Mouse (Mus musculus) T-cell, adult 66 days (primary cell): ENCODE measurements around the gene Napepld. TPM values are rescaled to one million over a fixed set of nuclear protein-coding genes. Genes with fewer than 3 reads are reported as not detected.

Source experiments
- total RNA-seq, 2 experiments: library from RNA; stranded (reverse); gene quantifications; 3 replicates in 1 of 2; 4 replicates in 1 of 2; pipeline ENCODE4 v1.2.4; 2023

Gene Napepld
- total RNA-seq: 1 to 10 TPM; 2.4 to 2.6 TPM

DNA sequence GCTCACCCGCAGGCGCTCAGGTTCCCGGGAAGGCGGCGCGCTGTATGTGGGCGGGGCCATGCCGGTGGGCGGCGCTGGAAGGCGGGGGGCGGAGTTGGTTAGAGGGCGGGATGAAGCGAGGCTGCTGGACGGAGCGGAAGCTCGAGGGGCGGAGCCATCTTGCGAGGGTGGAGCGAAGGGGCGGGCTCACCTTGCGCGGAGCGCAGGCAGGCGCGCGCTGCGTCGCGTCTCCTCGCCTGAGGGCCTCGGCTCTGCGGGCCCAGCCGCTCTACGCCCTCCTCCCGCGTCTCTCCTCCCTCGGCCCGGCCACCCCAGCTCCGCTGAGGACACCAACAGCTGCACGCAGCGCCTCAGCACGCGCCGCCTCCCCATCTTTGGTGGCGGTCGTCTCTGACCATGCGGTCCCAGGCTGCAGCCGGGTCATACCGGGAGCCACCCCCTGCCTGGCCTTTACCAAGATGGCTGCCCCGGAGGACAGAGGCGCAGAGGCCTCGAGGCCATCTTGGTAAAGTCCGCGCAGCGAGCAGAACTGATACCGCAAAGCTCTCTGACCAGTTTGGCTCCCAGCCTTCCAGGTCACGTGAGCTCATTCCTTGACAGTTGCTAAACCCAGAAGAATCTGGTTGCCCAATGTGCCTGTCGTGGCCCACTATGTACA lies at the start of gene Napepld:
Napepld (minus strand) TSS at position 46 of the 658 bp plus-strand sequence.

DNA sequence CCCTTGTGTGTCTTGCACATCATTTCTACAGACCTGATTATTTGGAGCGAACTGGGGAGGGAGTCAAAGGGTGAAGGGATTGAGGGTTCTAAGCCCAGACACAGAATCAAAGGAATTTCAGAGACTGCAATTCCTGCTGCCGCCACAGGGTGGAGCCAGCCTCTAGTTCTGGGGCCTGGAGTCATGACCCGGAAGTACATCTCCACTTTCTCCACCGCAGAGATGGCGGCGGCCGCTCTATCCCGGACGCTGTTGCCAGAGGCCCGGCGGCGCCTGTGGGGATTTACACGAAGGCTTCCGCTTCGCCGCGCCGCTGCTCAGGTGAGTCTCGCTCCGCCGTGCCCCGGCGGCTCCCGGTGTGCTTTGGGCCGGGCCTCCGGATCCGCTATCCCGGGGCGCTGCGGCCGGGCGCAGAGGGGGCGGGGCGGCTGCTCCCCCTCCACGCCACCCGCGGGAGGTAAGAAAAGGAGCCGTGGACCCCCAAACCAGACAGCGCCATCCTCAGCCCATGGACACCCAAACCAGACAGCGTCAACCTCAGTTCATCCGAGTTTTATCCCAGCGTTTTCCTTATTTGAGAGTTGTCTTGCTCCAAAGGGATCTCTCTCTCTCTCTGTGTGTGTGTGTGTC lies 35.9 kb upstream of the Napepld start, which contains the start of gene Pmpcb:
Pmpcb (plus strand) TSS at position 186 of the 630 bp plus-strand sequence.

DNA sequence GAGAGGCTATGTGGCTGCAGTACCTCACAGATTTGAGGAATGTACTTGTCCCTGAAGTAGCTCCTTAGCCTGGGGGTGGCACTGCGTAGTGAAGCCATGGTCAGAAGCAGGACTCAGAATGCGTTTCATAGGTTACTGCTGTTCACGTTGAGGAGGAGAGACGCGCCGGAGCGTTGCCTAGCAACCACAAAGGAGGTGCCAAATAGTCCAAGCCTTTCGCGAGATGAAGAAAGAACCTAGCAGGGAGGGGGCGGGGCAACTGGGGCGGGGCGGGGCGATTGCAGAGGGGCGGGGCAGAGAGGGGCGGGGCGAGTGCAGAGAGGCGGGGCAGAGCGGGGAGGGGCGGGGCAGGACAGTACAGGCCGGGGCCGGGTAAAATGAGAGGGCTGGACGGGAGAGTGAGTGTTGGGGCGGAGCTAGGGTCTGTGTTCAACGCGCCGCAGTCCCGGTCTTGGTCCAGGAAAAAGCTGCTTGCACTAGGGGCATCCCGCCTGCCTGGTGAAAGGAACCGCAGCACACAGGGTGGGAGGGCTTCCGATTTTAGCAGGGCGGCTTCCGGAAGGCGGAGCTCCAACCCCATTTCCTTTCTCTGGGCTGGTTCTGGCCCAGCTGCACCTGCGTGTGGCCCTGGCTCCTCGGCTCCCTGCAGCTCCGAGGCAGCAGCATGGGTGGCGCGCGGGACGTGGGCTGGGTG lies 55.6 kb downstream of the Napepld start, which contains the start of the genes Fbxl13 and Armc10:
Fbxl13 (minus strand) TSS at position 196 of the 694 bp plus-strand sequence.
Armc10 (plus strand) TSS at position 375 of the 694 bp plus-strand sequence.

Other genes with a start within 250 kb of the Napepld start
- not detected for gene Lrrc17, start 157.8 kb downstream of the Napepld start, total RNA-seq
- gene Fbxl13, start 55.8 kb downstream of the Napepld start, total RNA-seq: under 1 TPM in 1 of 2 experiments, not detected in 1; 0.27 TPM
- gene Armc10, start 55.6 kb downstream of the Napepld start, total RNA-seq: 10 to 100 TPM; 35.9 to 37.5 TPM
- gene Pmpcb, start 35.7 kb upstream of the Napepld start, total RNA-seq: 10 to 100 TPM; 82.1 to 87.1 TPM
- gene Dnajc2, start 83.9 kb upstream of the Napepld start, total RNA-seq: 10 to 100 TPM; 65.6 to 70.1 TPM
- 10 to 100 TPM; 72.1 to 72.9 TPM for gene Psmc2, start 83.9 kb upstream of the Napepld start, total RNA-seq
- gene Slc26a5, start 164.2 kb upstream of the Napepld start, total RNA-seq: not detected